Mouse (Mus musculus) embryonic fibroblast, embryonic 13.5 days (primary cell): ENCODE data around the gene Tanc1.

Source experiments
- CTCF ChIP-seq: IDR thresholded peaks from 2 replicates; pipeline ENCODE4 v1.5.1; 2011; ENCODE audit warnings: mild to moderate bottlenecking, control low read depth, low read length, moderate library complexity, borderline replicate concordance; ENCODE audit not compliant: insufficient read depth
- POLR2A ChIP-seq: IDR thresholded peaks from 2 replicates; pipeline ENCODE4 v1.6.1; 2011; ENCODE audit warnings: low read depth, mild to moderate bottlenecking, control low read depth, low read length, moderate library complexity

DNA sequence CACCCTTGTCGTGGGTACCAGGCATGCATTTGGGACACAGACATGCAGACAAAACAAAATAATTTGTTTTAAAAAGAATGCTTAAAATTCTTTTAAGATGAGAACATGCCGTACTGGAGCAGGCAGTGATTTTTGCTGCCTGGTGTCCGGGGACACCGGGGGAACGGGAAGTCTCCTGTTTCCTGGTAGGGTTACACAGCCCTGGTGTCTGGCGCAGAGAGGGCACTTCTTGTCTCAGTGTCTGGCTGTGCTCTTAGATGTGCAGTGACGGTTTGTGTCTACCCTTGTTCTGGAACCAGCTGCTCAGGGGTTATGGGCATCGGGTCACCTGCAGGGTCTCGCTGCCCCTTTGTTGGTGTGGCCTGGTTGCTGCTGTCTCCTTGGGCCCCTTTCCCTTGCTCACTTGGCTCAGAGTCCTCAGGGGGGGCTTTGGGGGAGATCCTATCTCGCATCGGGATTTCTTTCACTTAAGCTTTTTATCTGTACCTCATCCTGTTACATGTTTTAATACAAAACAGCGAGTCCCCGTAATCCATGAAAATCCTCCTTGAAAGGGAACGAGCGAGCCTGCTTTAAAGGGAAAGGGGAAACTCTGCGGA is 187.2 kb downstream of the Tanc1 start:
- TF ChIP-seq CTCF = no peak
- TF ChIP-seq POLR2A = no peak
